Mouse (Mus musculus) brain, embryonic 14.5 days (tissue): Measurements from ENCODE around the gene Asah2.

Experiments used
- CTCF ChIP-seq: fragments of 200-500 bp; IDR thresholded peaks from 2 replicates; pipeline ENCODE4 v1.5.1; 2012; ENCODE audit warnings: inconsistent platforms, mild to moderate bottlenecking, moderate library complexity, borderline replicate concordance; ENCODE audit not compliant: insufficient read depth, insufficient read length; ENCODE audit errors: extremely low read depth
- POLR2A ChIP-seq: fragments of 200-500 bp; IDR thresholded peaks from 2 replicates; pipeline ENCODE4 v1.6.1; 2012; ENCODE audit warnings: mild to moderate bottlenecking, inconsistent platforms, borderline replicate concordance; ENCODE audit not compliant: poor library complexity, insufficient read depth, insufficient read length, severe bottlenecking; ENCODE audit errors: extremely low read depth

GRCm38 (mm10) chr19:32119666-32120065, 11.7 kb upstream of the Asah2 start:
- no peak for TF ChIP-seq CTCF
- no peak for TF ChIP-seq POLR2A
